Mouse (Mus musculus): ENCODE data around the gene Utrn.

- no peak for TF ChIP-seq CTCF (IDR thresholded peaks at IDR 0.05; ENCODE audit: low read depth, low read length)
- TF ChIP-seq EP300 (IDR thresholded peaks at IDR 0.05; ENCODE audit: insufficient read depth, low read depth, low read length) = no peak
- TF ChIP-seq POLR2A (IDR thresholded peaks at IDR 0.05; ENCODE audit: insufficient read depth, low read length) = no peak
Observed at GRCm38 (mm10) chr10:12534301-12534700, 334.9 kb downstream of the Utrn start.

Measured in ES-Bruce4 (cell line).